19 mouse cellular contexts compared by ENCODE assay signal in the genomic region with DNA sequence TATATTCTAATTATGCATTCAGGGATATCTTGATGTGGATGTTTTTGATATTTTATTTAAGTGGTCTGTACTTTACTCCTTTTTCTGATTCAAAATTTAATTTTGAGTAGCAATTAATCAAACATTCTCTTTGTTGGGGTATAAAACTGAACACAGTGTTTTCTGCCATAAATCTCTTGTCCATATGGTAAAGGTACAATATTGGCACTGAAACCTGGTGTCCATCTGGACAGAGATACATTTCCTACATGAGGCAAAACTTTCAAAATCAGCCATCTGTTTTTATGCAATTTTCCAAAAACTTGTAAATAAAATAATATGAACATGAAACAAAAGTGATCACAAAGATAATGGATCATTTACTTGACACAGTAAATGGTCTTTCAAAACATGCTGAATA.
DNase-seq lines count a peak whose midpoint lies in the region; ATAC-seq lines count a peak whose summit lies in the region.
"Had no signal": no experiment of that assay in that cellular context is flagged by ENCODE, and none has a peak within 500 bp of the region (broad histone marks: within the 10 kb centered on the region; RNA-seq: fewer than 3 reads in every experiment).

No protein-coding gene starts in this region.

- H3K4me1 ChIP-seq in hindbrain, embryonic 13.5 days (replicated peaks): no peaks in the 10 kb centered on the region
- H3K4me1 ChIP-seq: embryonic facial prominence, embryonic 12.5 days; forebrain, embryonic 12.5 days; heart, embryonic 12.5 days; hindbrain, embryonic 10.5 days; hindbrain, embryonic 15.5 days had no signal

- no peak overlapping the region for H3K9ac ChIP-seq in hindbrain, embryonic 13.5 days
- H3K9ac ChIP-seq: embryonic facial prominence, embryonic 12.5 days; forebrain, embryonic 12.5 days; forebrain, postnatal 0 days; heart, embryonic 12.5 days; hindbrain, embryonic 15.5 days had no signal

- no peaks in the 10 kb centered on the region for H3K27me3 ChIP-seq in hindbrain, embryonic 13.5 days
- H3K27me3 ChIP-seq: CH12.LX; embryonic facial prominence, embryonic 12.5 days; forebrain, embryonic 12.5 days; heart, embryonic 12.5 days; hindbrain, embryonic 15.5 days; Patski had no signal

- no peak overlapping the region for H3K4me2 ChIP-seq in hindbrain, embryonic 13.5 days
- H3K4me2 ChIP-seq: embryonic facial prominence, embryonic 12.5 days; forebrain, embryonic 12.5 days; heart, embryonic 12.5 days; hindbrain, embryonic 15.5 days had no signal

- intact Hi-C loops in left cerebral cortex, postnatal 4 days (cut with DNase I): no loop called here

- no peak for ATAC-seq in hindbrain, embryonic 13.5 days (ENCODE audit: low FRiP score)
- ATAC-seq: activated CD4-positive, CD25-positive, alpha-beta regulatory T cell, adult 4 months; forebrain, postnatal 0 days; intestine, embryonic 16.5 days; Patski had no signal

- no peaks in the 10 kb centered on the region for H3K9me3 ChIP-seq in hindbrain, embryonic 13.5 days
- H3K9me3 ChIP-seq: embryonic facial prominence, embryonic 12.5 days; forebrain, embryonic 12.5 days; heart, embryonic 12.5 days; hindbrain, embryonic 10.5 days; hindbrain, embryonic 15.5 days had no signal

- H3K27ac ChIP-seq in hindbrain, embryonic 13.5 days: no peak overlapping the region
- H3K27ac ChIP-seq: embryonic facial prominence, embryonic 12.5 days; forebrain, embryonic 12.5 days; hindbrain, embryonic 10.5 days; hindbrain, embryonic 15.5 days had no signal

- no peaks in the 10 kb centered on the region for H3K36me3 ChIP-seq in hindbrain, embryonic 13.5 days
- H3K36me3 ChIP-seq: embryonic facial prominence, embryonic 12.5 days; forebrain, embryonic 12.5 days; heart, embryonic 12.5 days; hindbrain, embryonic 10.5 days; hindbrain, embryonic 15.5 days had no signal

- peak; percentile 4 for DNase-seq in layer of hippocampus, adult 11-12 months (ENCODE audit: low spot score)
- DNase-seq in layer of hippocampus, adult 8-10 months (ENCODE audit: low spot score in 2 of 2): no peak
- DNase-seq in cerebellum, adult 11 months: peak; percentile 60
- DNase-seq in cerebellum, adult 9-10 months: peak; percentile 97
- no peak for DNase-seq in heart, adult 11 months
- no peak for DNase-seq in left cerebral cortex, postnatal 4 days
- DNase-seq: adrenal gland, postnatal 14 days; forebrain, postnatal 0 days; gastrocnemius, postnatal 14 days had no signal

- no peak overlapping the region for H3K4me3 ChIP-seq in hindbrain, embryonic 13.5 days
- H3K4me3 ChIP-seq: embryonic facial prominence, embryonic 12.5 days; forebrain, embryonic 12.5 days; heart, embryonic 12.5 days; hindbrain, embryonic 10.5 days; hindbrain, embryonic 15.5 days had no signal

Comparison
In these comparisons a context has a peak if more than half of its experiments do, and no peak if none do; other contexts are left out.
1. DNase-seq: peak in layer of hippocampus, adult 11-12 months (single experiment), cerebellum, adult 11 months (single experiment) and cerebellum, adult 9-10 months (single experiment); none in layer of hippocampus, adult 8-10 months (0 of 2), heart, adult 11 months (single experiment) and left cerebral cortex, postnatal 4 days (single experiment).